Comparison of ENCODE assay signal across 13 mouse cellular contexts in genomic region chr14:47371689-47372088, GRCm38 (mm10). TPM values are rescaled to one million over a fixed set of nuclear protein-coding genes. Genes with fewer than 3 reads are reported as not detected.
DNase-seq lines count a peak whose midpoint lies in the region; ATAC-seq and TF ChIP-seq lines count a peak whose summit lies in the region.
"Had no signal": no experiment of that assay in that cellular context is flagged by ENCODE, and none has a peak within 500 bp of the region (broad histone marks: within the 10 kb centered on the region; RNA-seq: fewer than 3 reads in every experiment).

No protein-coding gene starts in this region.

- DNase-seq in kidney, postnatal 10 days: peak; percentile 27
- DNase-seq in kidney, postnatal 36 days: no peak
- DNase-seq in Patski (ENCODE audit: low read depth, low spot score): peak; percentile 97
- DNase-seq in large intestine, adult 2 months (ENCODE audit: low read depth, low spot score): peak; percentile 96
- DNase-seq in layer of hippocampus, postnatal 36 days: no peak
- no peak for DNase-seq in right cerebral cortex, adult 18-20 months
- DNase-seq in forebrain, embryonic 10.5 days (ENCODE audit: extremely low spot score, low spot score): no peak
- DNase-seq: cerebellum, postnatal 14 days; left cerebral cortex, postnatal 4 days had no signal

- WGBS in large intestine, adult 2 months: 22% methylated on average over 6 of the region's 6 CpGs
- WGBS in forebrain, embryonic 10.5 days: 78% methylated on average over 6 of the region's 6 CpGs

- POLR2A ChIA-PET in Patski (lab: Charles Lee): no interaction called here

- H3K27me3 ChIP-seq in Patski (no peaks in the 10 kb centered on the region), myocyte (ENCODE audit: control insufficient read depth, insufficient read depth, insufficient read length) (no peaks in the 10 kb centered on the region)
- H3K27me3 ChIP-seq in forebrain, embryonic 10.5 days (ENCODE audit: poor library complexity, severe bottlenecking): peaks cover 42% of the 10 kb centered on the region

- CTCF ChIA-PET in Patski (lab: Charles Lee): interaction anchor here (1.0 to 1.4 kb wide), 3 partner anchors 11 to 37 kb away, joined by 3 to 4 read pairs (median 3); no protein-coding TSS in a partner anchor

- peaks cover 18% of the 10 kb centered on the region for H3K4me1 ChIP-seq in forebrain, embryonic 10.5 days

- H3K4me3 ChIP-seq in myocyte: no peak overlapping the region
- no peak overlapping the region for H3K4me3 ChIP-seq in forebrain, embryonic 10.5 days
- H3K4me3 ChIP-seq: liver, embryonic 15.5 days; midbrain, embryonic 13.5 days; neural tube, embryonic 12.5 days had no signal

- TF ChIP-seq POLR2A in myocyte (IDR thresholded peaks at IDR 0.05; ENCODE audit: insufficient read length, low read depth): no peak

- H3K4me2 ChIP-seq in myocyte (ENCODE audit: low read depth): peak overlapping the region; percentile 67
- H3K4me2 ChIP-seq: liver, embryonic 15.5 days; midbrain, embryonic 13.5 days; neural tube, embryonic 12.5 days had no signal

- ATAC-seq in Patski: peak; percentile 89
- ATAC-seq: midbrain, embryonic 13.5 days had no signal

- in situ Hi-C loops in Patski (cut with MboI; ENCODE audit: low pct_unique_long_range_greater_than_20kb): no loop called here

- peaks cover 28% of the 10 kb centered on the region for H3K79me2 ChIP-seq in myocyte (ENCODE audit: control insufficient read depth, insufficient read depth)

- TF ChIP-seq CTCF in Patski (IDR thresholded peaks at IDR 0.05): no peak

- H3K36me3 ChIP-seq in myocyte (ENCODE audit: control insufficient read depth, insufficient read depth): no peaks in the 10 kb centered on the region
- H3K36me3 ChIP-seq in forebrain, embryonic 10.5 days (replicated peaks): no peaks in the 10 kb centered on the region
- H3K36me3 ChIP-seq: liver, embryonic 15.5 days; midbrain, embryonic 13.5 days; neural tube, embryonic 12.5 days had no signal

- no peak overlapping the region for H3K27ac ChIP-seq in forebrain, embryonic 10.5 days
- H3K27ac ChIP-seq: liver, embryonic 15.5 days; midbrain, embryonic 13.5 days; neural tube, embryonic 12.5 days had no signal

- no peak overlapping the region for H3ac ChIP-seq in myocyte (ENCODE audit: control insufficient read depth, insufficient read length)

- H3K9me3 ChIP-seq in forebrain, embryonic 10.5 days: no peaks in the 10 kb centered on the region
- H3K9me3 ChIP-seq: liver, embryonic 15.5 days; midbrain, embryonic 13.5 days; neural tube, embryonic 12.5 days had no signal

TF ChIP-seq in myocyte, 11 proteins besides CTCF, POLR2A, EP300 and RAD21:
- TF ChIP-seq TCF12 (IDR thresholded peaks at IDR 0.05; ENCODE audit: insufficient read depth, poor library complexity, severe bottlenecking) (no peak), MYOD1 (IDR thresholded peaks at IDR 0.05; ENCODE audit: control insufficient read depth in 1 of 3, insufficient read length in 2 of 3, low read depth in 2 of 3) (peak in 1 of 3 experiments; percentile 46), MYOG (IDR thresholded peaks at IDR 0.05; ENCODE audit: control insufficient read depth in 1 of 3, insufficient read depth in 1 of 3, insufficient read length in 2 of 3, low read depth in 2 of 3) (peak in 1 of 3 experiments; percentile 25), POLR2AphosphoS2 (IDR thresholded peaks at IDR 0.05; ENCODE audit: insufficient read length, low read depth) (no peak), CEBPB (IDR thresholded peaks at IDR 0.05; ENCODE audit: insufficient read depth, poor library complexity, severe bottlenecking) (no peak), USF1 (IDR thresholded peaks at IDR 0.05; ENCODE audit: low read depth) (no peak), E2F4 (IDR thresholded peaks at IDR 0.05; ENCODE audit: insufficient read depth) (no peak)

RNA-seq across cellular contexts. Expression of gene Lgals3, which starts 4.1 kb away (rescaled TPM):
- polyA plus RNA-seq in Patski (2021): 453 TPM
- 537 and 642 TPM in 2 replicates for polyA plus RNA-seq in large intestine, adult 2 months (2012; rRNA removed)
- polyA plus RNA-seq in myocyte (2012; fragmentation: generic; extraction: Trizol): 525 TPM
- 1 to 10 TPM in 1 of 2 experiments, under 1 TPM in 1; 0.62 to 1.4 TPM for total RNA-seq in layer of hippocampus, postnatal 36 days (2021)
- polyA plus RNA-seq in forebrain, embryonic 10.5 days (2016; fragmentation: Nextera tagmentation; extraction: Ambion mirVana): 0.20 and 0.29 TPM in 2 replicates

RNA-seq across cellular contexts. Expression of gene Dlgap5, which starts 46.5 kb away (rescaled TPM):
- polyA plus RNA-seq in Patski (2021) (38.3 TPM), myocyte (2012; fragmentation: generic; extraction: Trizol) (16.3 TPM)
- 4.8 and 5.0 TPM in 2 replicates for polyA plus RNA-seq in large intestine, adult 2 months (2012; rRNA removed)
- under 1 TPM; 0.37 to 0.86 TPM for total RNA-seq in layer of hippocampus, postnatal 36 days (2021)
- polyA plus RNA-seq in forebrain, embryonic 10.5 days (2016; fragmentation: Nextera tagmentation; extraction: Ambion mirVana): 86.4 and 88.0 TPM in 2 replicates

Comparison
In these comparisons a context has a peak if more than half of its experiments do, and no peak if none do; other contexts are left out.
1. DNase-seq: peak in kidney, postnatal 10 days (single experiment), Patski (single experiment) and large intestine, adult 2 months (single experiment); none in kidney, postnatal 36 days (0 of 2), layer of hippocampus, postnatal 36 days (0 of 2), right cerebral cortex, adult 18-20 months (single experiment) and forebrain, embryonic 10.5 days (single experiment).
2. RNA of gene Lgals3, which starts 4.1 kb away (polyA plus RNA-seq): 537 to 642 TPM in large intestine, adult 2 months, 525 TPM in myocyte (single experiment) and 453 TPM in Patski (single experiment); 0.20 to 0.29 TPM in forebrain, embryonic 10.5 days; every median in the first group is over 100 times any median in the second.